Mouse (Mus musculus) WW6 (cell line): ENCODE measurements around the gene Ghrl.

ENCODE experiments used
- DNase-seq: peaks from one replicate; pipeline ENCODE4 v3.0.0-alpha.2; 2013; ENCODE audit warnings: low read depth, low spot score

The Ghrl gene

DNA sequence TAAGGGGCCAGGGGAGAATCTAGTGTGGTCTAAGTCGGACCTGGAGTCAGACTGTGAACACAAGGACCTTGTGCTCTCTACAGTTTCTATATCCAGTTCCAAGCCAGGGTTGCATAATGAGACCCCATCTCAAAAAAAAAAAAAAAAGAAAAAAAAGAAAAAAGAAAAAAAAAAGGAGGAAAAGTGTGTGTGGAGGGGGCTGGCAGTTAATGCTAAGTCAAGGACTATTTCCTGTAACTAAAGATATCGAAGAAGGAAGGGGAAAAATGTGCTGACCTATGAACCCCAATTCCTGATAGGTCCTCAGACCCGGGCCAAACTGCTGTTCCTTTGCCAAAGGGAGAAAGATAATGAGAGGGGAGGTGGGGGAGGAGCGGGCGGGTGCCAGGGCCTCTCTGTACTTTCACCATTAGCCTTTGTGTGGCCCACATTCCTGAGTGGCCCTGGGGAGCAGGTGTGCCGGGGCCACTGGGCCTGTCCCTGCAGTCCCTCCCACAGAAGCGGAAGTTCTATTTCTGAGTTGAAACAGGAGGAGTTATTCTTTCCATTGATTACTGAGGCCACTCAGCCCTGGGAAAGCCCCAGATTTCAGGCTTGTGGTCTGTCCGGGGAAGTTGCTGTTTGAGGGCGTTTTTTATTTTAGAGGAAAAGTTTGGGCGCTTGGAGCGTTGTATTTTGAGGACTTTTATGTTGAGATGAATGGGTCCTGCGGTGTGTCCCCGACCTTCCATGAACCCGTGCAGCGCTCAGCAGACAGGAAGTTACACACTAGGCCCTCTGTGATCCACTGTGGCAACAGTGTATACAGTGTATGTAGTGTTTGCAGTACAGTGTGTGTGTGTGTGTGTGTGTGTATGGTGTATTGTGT, 51.2 kb downstream of the Ghrl start:
- no peak for DNase-seq

DNA sequence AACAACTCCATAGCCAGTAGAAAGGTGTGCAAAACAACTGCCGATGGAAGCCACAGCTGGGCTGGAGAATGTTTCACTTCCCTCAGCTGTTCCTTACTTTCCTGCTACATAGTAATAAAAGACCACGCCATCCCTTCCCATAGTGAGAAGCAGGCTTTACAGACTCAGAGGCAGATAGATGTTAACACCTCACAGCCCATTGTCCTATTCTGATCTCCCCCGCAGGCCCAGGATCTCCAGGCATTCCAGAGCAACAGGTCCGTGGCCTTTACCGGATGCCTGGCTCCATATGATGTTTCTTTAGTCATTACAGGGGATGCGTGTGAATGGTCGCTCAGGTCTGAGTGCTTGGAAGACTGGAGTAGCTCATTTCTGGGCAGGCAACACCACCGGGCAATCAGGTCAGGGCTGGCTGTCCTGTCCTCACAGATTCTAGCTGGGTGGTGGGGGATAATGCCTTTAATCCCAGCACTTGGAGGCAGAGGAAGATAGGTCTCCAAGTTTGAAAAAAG, 52.0 kb downstream of the Ghrl start:
- DNase-seq: no peak
